ENCODE assay signal across 17 mouse cellular contexts in the genomic region with DNA sequence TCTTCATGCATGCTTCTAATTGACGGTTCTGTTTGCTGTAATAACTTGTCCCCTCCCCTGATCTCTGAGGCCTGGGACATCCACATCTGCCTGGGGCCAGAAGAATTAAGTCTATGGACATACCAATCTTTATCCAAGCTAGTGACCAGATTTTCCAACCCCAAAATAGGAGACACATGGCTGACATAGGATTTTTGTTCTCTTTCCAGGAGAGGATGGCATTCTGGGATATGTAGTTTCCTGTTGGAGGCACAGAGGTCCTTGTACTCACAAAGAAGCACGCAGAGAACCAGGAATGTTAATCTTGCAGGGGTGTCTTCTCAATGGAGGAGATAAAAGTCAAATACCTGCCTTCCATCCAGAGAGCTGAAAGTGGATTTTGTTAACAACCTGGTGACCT. TPM values are rescaled to one million over a fixed set of nuclear protein-coding genes. Genes with fewer than 3 reads are reported as not detected.
A peak's percentile ranks its signal among the peaks of the same experiment; 100 is the strongest.
DNase-seq lines count a peak whose midpoint lies in the region; ATAC-seq and TF ChIP-seq lines count a peak whose summit lies in the region.
"Had no signal": no experiment of that assay in that cellular context is flagged by ENCODE, and none has a peak within 500 bp of the region (broad histone marks: within the 10 kb centered on the region; RNA-seq: fewer than 3 reads in every experiment).

No protein-coding gene starts in this region.

- no peak overlapping the region for H3K9ac ChIP-seq in forebrain, embryonic 14.5 days (ENCODE audit: low read length)
- H3K9ac ChIP-seq in forebrain, embryonic 12.5 days: no peak overlapping the region
- no peak overlapping the region for H3K9ac ChIP-seq in neural tube, embryonic 15.5 days (replicated peaks)
- H3K9ac ChIP-seq: hindbrain, embryonic 14.5 days; liver, embryonic 13.5 days had no signal

- no peak overlapping the region for H3K4me2 ChIP-seq in forebrain, embryonic 14.5 days (ENCODE audit: low read length)
- no peak overlapping the region for H3K4me2 ChIP-seq in forebrain, embryonic 12.5 days
- peak overlapping the region; percentile 100 for H3K4me2 ChIP-seq in myocyte (ENCODE audit: low read depth)
- no peak overlapping the region for H3K4me2 ChIP-seq in neural tube, embryonic 15.5 days
- H3K4me2 ChIP-seq: hindbrain, embryonic 14.5 days; liver, embryonic 13.5 days had no signal

- H3K79me2 ChIP-seq in myocyte (ENCODE audit: control insufficient read depth, insufficient read depth): no peaks in the 10 kb centered on the region

- ATAC-seq in forebrain, embryonic 14.5 days: no peak
- ATAC-seq in forebrain, embryonic 12.5 days (ENCODE audit: low FRiP score): no peak
- no peak for ATAC-seq in neural tube, embryonic 15.5 days (ENCODE audit: low FRiP score)
- ATAC-seq: activated CD4-positive, CD25-positive, alpha-beta regulatory T cell, adult 4 months; lung, postnatal 0 days had no signal

- H3K36me3 ChIP-seq in forebrain, embryonic 14.5 days (ENCODE audit: control insufficient read depth, insufficient read depth, low read length): no peaks in the 10 kb centered on the region
- H3K36me3 ChIP-seq in forebrain, embryonic 12.5 days (replicated peaks): no peaks in the 10 kb centered on the region
- no peaks in the 10 kb centered on the region for H3K36me3 ChIP-seq in myocyte (ENCODE audit: control insufficient read depth, insufficient read depth)
- no peaks in the 10 kb centered on the region for H3K36me3 ChIP-seq in neural tube, embryonic 15.5 days
- H3K36me3 ChIP-seq: liver, embryonic 13.5 days had no signal

- peaks cover 11% of the 10 kb centered on the region; the same call in 1 of the 2 replicates for H3K27me3 ChIP-seq in forebrain, embryonic 14.5 days (replicated peaks; ENCODE audit: control insufficient read depth, insufficient read depth, low read length)
- peaks cover 45% of the 10 kb centered on the region for H3K27me3 ChIP-seq in forebrain, embryonic 12.5 days
- H3K27me3 ChIP-seq in myocyte (ENCODE audit: control insufficient read depth, insufficient read depth, insufficient read length): no peaks in the 10 kb centered on the region
- H3K27me3 ChIP-seq in neural tube, embryonic 15.5 days (replicated peaks): peaks cover 15% of the 10 kb centered on the region; the same call in 1 of the 2 replicates

- H3ac ChIP-seq in myocyte (ENCODE audit: control insufficient read depth, insufficient read length): no peak overlapping the region

- DNase-seq in forebrain, embryonic 14.5 days (ENCODE audit: low spot score): peak; percentile 51
- DNase-seq in left cerebral cortex, adult 2 months (ENCODE audit: extremely low spot score in 1 of 2, low spot score in 2 of 2): no peak
- no peak for DNase-seq in left cerebral cortex, adult 18-20 months (ENCODE audit: low spot score in 2 of 2)
- DNase-seq in Muller cell, postnatal 12 days (ENCODE audit: inconsistent ontology term): peak; percentile 28
- DNase-seq: cerebellum, adult 11 months; kidney, adult 18-20 months; kidney, postnatal 25 days; left cerebral cortex, postnatal 4 days; liver, embryonic 13.5 days; thymus, postnatal 36 days had no signal

- H3K9me3 ChIP-seq in forebrain, embryonic 14.5 days (replicated peaks; ENCODE audit: control insufficient read depth, low read length): no peaks in the 10 kb centered on the region
- H3K9me3 ChIP-seq in forebrain, embryonic 12.5 days: no peaks in the 10 kb centered on the region
- no peaks in the 10 kb centered on the region for H3K9me3 ChIP-seq in neural tube, embryonic 15.5 days (replicated peaks)

- 62% methylated on average over 2 of the region's 2 CpGs for WGBS in forebrain, embryonic 14.5 days
- 56% methylated on average over 2 of the region's 2 CpGs for WGBS in forebrain, embryonic 12.5 days
- WGBS in neural tube, embryonic 15.5 days: 58% methylated on average over 2 of the region's 2 CpGs

- intact Hi-C loops in left cerebral cortex, adult 2 months (cut with DNase I): loop anchor here (10.0 kb wide), 1 partner anchor 278 kb away; no protein-coding TSS in a partner anchor

- H3K27ac ChIP-seq in forebrain, embryonic 14.5 days (ENCODE audit: low read depth, low read length): no peak overlapping the region
- no peak overlapping the region for H3K27ac ChIP-seq in forebrain, embryonic 12.5 days
- peak overlapping the region; percentile 74 for H3K27ac ChIP-seq in left cerebral cortex, adult 2 months
- no peak overlapping the region for H3K27ac ChIP-seq in neural tube, embryonic 15.5 days (replicated peaks)
- H3K27ac ChIP-seq: hindbrain, embryonic 14.5 days; liver, embryonic 13.5 days; stomach, postnatal 0 days had no signal

- TF ChIP-seq CTCF in left cerebral cortex, adult 2 months (IDR thresholded peaks at IDR 0.05): no peak

- TF ChIP-seq POLR2A in myocyte (IDR thresholded peaks at IDR 0.05; ENCODE audit: insufficient read length, low read depth): no peak

- no peak overlapping the region for H3K4me3 ChIP-seq in forebrain, embryonic 14.5 days (ENCODE audit: low read depth, low read length)
- H3K4me3 ChIP-seq in forebrain, embryonic 12.5 days (replicated peaks): no peak overlapping the region
- no peak overlapping the region for H3K4me3 ChIP-seq in left cerebral cortex, adult 2 months
- H3K4me3 ChIP-seq in myocyte: peak overlapping the region; percentile 9
- no peak overlapping the region for H3K4me3 ChIP-seq in neural tube, embryonic 15.5 days (replicated peaks)
- H3K4me3 ChIP-seq: liver, embryonic 13.5 days had no signal

- peaks cover 5% of the 10 kb centered on the region; the same call in 1 of the 2 replicates for H3K4me1 ChIP-seq in forebrain, embryonic 14.5 days (ENCODE audit: control insufficient read depth, insufficient read depth, low read length)
- H3K4me1 ChIP-seq in forebrain, embryonic 12.5 days: peaks cover 12% of the 10 kb centered on the region
- H3K4me1 ChIP-seq in neural tube, embryonic 15.5 days: peaks cover 10% of the 10 kb centered on the region

TF ChIP-seq in myocyte, 11 proteins besides CTCF, POLR2A, EP300 and RAD21:
- no peak for TF ChIP-seq MAX (IDR thresholded peaks at IDR 0.05; ENCODE audit: low read depth)
- peak; percentile 7 for TF ChIP-seq USF1 (IDR thresholded peaks at IDR 0.05; ENCODE audit: low read depth)

RNA-seq across cellular contexts. Expression of a gene that starts 28.5 kb away (rescaled TPM):
- 0.80 and 1.3 TPM in 2 replicates for polyA plus RNA-seq in forebrain, embryonic 14.5 days (2014; fragmentation: Nextera tagmentation; extraction: Ambion mirVana)
- 1.4 and 1.5 TPM in 2 replicates for polyA plus RNA-seq in forebrain, embryonic 12.5 days (2016; fragmentation: Nextera tagmentation; extraction: Ambion mirVana)
- total RNA-seq in left cerebral cortex, adult 2 months (2021): 1 to 10 TPM; 2.3 TPM
- 1 to 10 TPM; 2.3 to 2.6 TPM for total RNA-seq in left cerebral cortex, adult 18-20 months (2021)
- 97.3 TPM for polyA plus RNA-seq in myocyte (2012; fragmentation: generic; extraction: Trizol)
- polyA plus RNA-seq in neural tube, embryonic 15.5 days (2015; fragmentation: Nextera tagmentation; extraction: Ambion mirVana): 3.4 and 5.2 TPM in 2 replicates

RNA-seq across cellular contexts. Expression of a gene that starts 40.2 kb away (rescaled TPM):
- polyA plus RNA-seq in forebrain, embryonic 14.5 days (2014; fragmentation: Nextera tagmentation; extraction: Ambion mirVana): 37.5 and 39.2 TPM in 2 replicates
- 43.7 and 44.1 TPM in 2 replicates for polyA plus RNA-seq in forebrain, embryonic 12.5 days (2016; fragmentation: Nextera tagmentation; extraction: Ambion mirVana)
- 100 to 1,000 TPM; 124 to 153 TPM for total RNA-seq in left cerebral cortex, adult 2 months (2021)
- total RNA-seq in left cerebral cortex, adult 18-20 months (2021): 100 to 1,000 TPM; 121 to 130 TPM
- 14.7 TPM for polyA plus RNA-seq in myocyte (2012; fragmentation: generic; extraction: Trizol)
- 27.8 and 35.4 TPM in 2 replicates for polyA plus RNA-seq in neural tube, embryonic 15.5 days (2015; fragmentation: Nextera tagmentation; extraction: Ambion mirVana)

Comparison
In these comparisons a context has a peak if more than half of its experiments do, and no peak if none do; other contexts are left out.
1. DNase-seq: peak in forebrain, embryonic 14.5 days (single experiment) and Muller cell, postnatal 12 days (single experiment); none in left cerebral cortex, adult 2 months (0 of 2) and left cerebral cortex, adult 18-20 months (0 of 2).
2. RNA of a gene that starts 28.5 kb away (polyA plus RNA-seq): 97.3 TPM in myocyte (single experiment); 3.4 to 5.2 TPM in neural tube, embryonic 15.5 days, 1.4 to 1.5 TPM in forebrain, embryonic 12.5 days and 0.80 to 1.3 TPM in forebrain, embryonic 14.5 days; every median in the first group is over 10 times any median in the second.